Mouse (Mus musculus) ES-E14 (cell line): ENCODE measurements around the gene Cadps.

Experiments used
- MAFK ChIP-seq: IDR thresholded peaks from 2 replicates; pipeline ENCODE4 v1.6.1; 2014; ENCODE audit warnings: mild to moderate bottlenecking, low read depth, low read length, inconsistent platforms; ENCODE audit not compliant: insufficient read depth
- ZC3H11A ChIP-seq: IDR thresholded peaks from 2 replicates; pipeline ENCODE4 v1.6.1; 2012; ENCODE audit warnings: low read depth, mild to moderate bottlenecking, inconsistent platforms, low read length, borderline replicate concordance

DNA sequence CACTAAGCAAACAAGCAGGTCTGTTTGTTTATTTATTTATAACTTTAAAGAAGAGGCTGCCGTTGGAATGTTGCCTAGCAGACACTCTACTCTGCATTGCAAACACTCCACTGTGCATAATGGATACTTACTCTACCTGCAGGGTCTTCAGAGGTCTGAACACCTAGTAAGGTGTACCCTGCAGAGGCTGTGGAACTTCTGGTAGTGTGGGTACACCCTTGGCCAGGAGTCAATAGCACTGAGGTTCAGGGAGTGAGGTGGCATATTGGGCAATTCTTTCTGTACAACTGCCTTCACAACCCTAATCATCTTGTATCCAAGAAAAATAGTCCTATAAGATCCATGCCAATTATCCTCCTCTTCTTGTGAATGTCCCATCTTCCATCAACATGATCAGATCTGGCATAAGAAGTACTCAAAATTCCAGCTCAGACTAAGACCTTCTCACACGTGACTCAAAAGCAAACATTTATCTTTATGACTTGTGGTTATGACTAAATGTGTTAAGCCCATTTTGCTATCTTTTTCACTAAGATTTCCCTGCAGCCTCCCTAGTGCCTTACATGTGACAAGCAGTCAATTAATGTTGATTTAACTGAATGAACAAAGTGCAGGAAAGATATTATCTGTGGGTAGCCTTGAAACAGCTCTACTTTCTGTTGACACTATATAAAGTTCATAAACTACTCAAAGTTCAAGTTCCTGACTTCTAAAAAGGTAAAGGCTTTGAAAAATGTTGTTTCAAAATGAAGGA, 106.8 kb downstream of the Cadps start:
- TF ChIP-seq MAFK (no peak), ZC3H11A (no peak)
